Mouse (Mus musculus) limb, embryonic 13.5 days (tissue): ENCODE measurements around the gene Rpl31. TPM values are rescaled to one million over a fixed set of nuclear protein-coding genes. Genes with fewer than 3 reads are reported as not detected.

Source experiments
- ATAC-seq: fragments of 200-750 bp; cut with Nextera tagmentation; 2 replicates; pipeline ENCODE4 v1.8.0; 2017; ENCODE audit warnings: low read depth, moderate number of reproducible peaks, moderate TSS enrichment; ENCODE audit not compliant: low FRiP score
- H3K27ac ChIP-seq: fragments of 300-500 bp; sonication (generic); 2 replicates; pipeline ENCODE4 v1.5.1; 2015; ENCODE audit warnings: inconsistent platforms, mild to moderate bottlenecking, moderate library complexity
- H3K27me3 ChIP-seq: fragments of 300-500 bp; sonication (generic); 2 replicates; pipeline ENCODE4 v1.6.1; 2015; ENCODE audit warnings: mild to moderate bottlenecking, inconsistent platforms
- H3K36me3 ChIP-seq: fragments of 300-500 bp; sonication (generic); 2 replicates; pipeline ENCODE4 v1.6.1; 2015; ENCODE audit warnings: inconsistent platforms, mild to moderate bottlenecking, moderate library complexity
- H3K4me1 ChIP-seq: fragments of 300-500 bp; sonication (generic); 2 replicates; pipeline ENCODE4 v1.6.1; 2015; ENCODE audit warnings: inconsistent platforms
- H3K4me2 ChIP-seq: fragments of 300-500 bp; sonication (generic); replicated peaks from 2 replicates; pipeline ENCODE4 v1.6.1; 2015; ENCODE audit warnings: inconsistent platforms, mild to moderate bottlenecking, moderate library complexity
- H3K4me3 ChIP-seq: fragments of 300-500 bp; sonication (generic); 2 replicates; pipeline ENCODE4 v1.5.1; 2015; ENCODE audit warnings: moderate library complexity, mild to moderate bottlenecking, inconsistent platforms
- H3K9ac ChIP-seq: fragments of 300-500 bp; sonication (generic); 2 replicates; pipeline ENCODE4 v1.6.1; 2015; ENCODE audit warnings: mild to moderate bottlenecking, inconsistent platforms
- H3K9me3 ChIP-seq: fragments of 300-500 bp; sonication (generic); 2 replicates; pipeline ENCODE4 v1.6.1; 2016; ENCODE audit warnings: inconsistent platforms
- WGBS: fragments of 180-500 bp; shearing (Covaris S2); methylation state at CpG from one replicate; pipeline ENCODE4 v1.1.7; 2015; 5-methylcytosine and 5-hydroxymethylcytosine counted together
- polyA plus RNA-seq: library from polyadenylated mRNA; unstranded; fragments of >200 nt; fragmentation: Nextera tagmentation; extraction: Ambion mirVana; gene quantifications from 2 replicates; pipeline ENCODE4 v1.2.1, GENCODE M21; 2015

Rpl31 gene
- polyA plus RNA-seq, 1 experiment from 2014 or later: 514 TPM

DNA sequence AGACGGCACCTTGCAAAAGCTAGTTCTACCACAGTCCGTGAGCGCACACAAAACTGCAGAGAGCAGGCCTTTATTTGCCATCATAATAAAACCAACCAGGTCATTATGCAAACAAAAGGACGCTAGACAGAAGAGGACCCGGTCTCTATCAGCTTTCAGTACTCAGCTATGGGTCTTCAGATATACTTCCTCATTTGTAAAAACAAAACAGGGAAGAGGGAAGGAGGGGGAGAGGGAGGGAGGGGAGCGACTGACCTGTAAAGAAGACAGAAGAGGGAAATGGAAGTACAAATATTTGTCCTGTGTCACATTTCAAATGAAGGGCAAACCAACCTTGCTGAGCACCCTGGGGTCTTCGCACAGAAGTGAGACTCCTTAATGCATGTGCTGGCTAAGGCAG lies 41.0 kb downstream of the Rpl31 start:
- 0 out of 2 replicates have a peak, but pooled peaks cover 3% of the 10 kb centered on the region for H3K4me1 ChIP-seq
- ATAC-seq: no peak
- no peaks in the 10 kb centered on the region for H3K27me3 ChIP-seq
- H3K4me3 ChIP-seq: no peak overlapping the region
- H3K4me2 ChIP-seq: no peak overlapping the region
- H3K9me3 ChIP-seq: no peaks in the 10 kb centered on the region
- H3K9ac ChIP-seq: no peak overlapping the region
- 79% methylated on average over 7 of the region's 7 CpGs for WGBS
- no peak overlapping the region for H3K27ac ChIP-seq
- no peaks in the 10 kb centered on the region for H3K36me3 ChIP-seq

DNA sequence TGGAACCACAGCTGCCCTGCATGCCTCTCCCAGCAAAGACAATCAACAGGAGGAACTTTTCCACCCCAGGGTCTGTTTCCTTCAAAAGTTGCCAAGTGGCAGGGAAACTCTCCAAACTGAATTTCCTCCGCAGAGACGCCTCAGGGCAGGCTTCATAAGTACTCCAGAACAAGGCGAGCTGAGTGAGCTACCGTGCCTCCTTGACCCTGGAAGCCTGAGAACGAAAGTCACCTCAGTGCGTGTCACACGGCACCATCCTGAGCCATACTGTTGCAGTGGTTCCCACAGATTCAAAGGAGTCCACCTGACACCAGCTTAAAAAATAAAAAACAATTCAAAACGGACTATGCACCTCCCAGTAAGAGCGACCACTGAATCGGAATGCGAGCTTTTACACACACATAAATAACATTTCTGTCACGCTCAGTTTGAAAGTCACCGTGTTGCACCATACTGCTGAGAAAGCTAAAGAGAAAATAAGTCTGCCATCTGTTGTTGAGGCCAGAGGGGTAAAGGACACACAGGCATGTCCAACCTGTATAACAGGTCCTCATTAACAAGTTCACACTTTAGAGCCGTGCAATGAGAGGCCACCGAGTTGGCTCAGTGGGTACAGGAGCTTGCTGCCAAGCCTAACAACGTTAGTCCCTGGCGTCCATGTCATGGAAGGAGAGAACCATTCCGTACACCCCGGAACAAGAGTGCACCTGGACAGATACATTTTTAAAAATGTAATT lies 42.6 kb downstream of the Rpl31 start:
- Histone ChIP-seq H3K4me2 (no peak overlapping the region), H3K9ac (no peak overlapping the region), H3K36me3 (no peaks in the 10 kb centered on the region), H3K27ac (no peak overlapping the region), H3K27me3 (no peaks in the 10 kb centered on the region), H3K4me3 (no peak overlapping the region), H3K9me3 (peaks cover 4% of the 10 kb centered on the region; the same call in 1 of the 2 replicates), H3K4me1 (0 out of 2 replicates have a peak, but pooled peaks cover 3% of the 10 kb centered on the region)
- 65% methylated on average over 19 of the region's 19 CpGs for WGBS
- no peak for ATAC-seq

DNA sequence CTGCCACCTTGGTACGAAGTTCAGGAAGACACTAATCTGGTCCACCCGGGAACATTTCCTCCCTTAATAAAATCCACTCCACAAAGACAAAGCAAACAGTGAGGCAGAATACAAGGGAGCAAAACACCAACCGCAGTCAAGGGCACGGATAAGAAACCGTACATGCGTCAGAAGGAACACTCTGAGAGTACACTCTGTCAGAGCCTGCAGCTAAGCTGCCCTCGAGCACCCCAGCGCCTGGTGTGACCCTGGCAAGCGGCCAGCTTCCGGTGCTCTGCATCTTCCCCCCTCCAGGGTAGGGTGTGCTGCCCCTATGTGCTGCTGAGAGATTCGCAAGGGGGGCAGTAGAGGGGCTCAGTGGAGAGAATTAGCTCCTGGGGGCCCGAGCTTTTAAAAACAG lies 50.2 kb downstream of the Rpl31 start:
- Histone ChIP-seq H3K27me3 (no peaks in the 10 kb centered on the region), H3K9ac (peak overlapping the region; percentile 32; the same call in 1 of the 2 replicates), H3K36me3 (no peaks in the 10 kb centered on the region), H3K4me1 (peaks cover 11% of the 10 kb centered on the region), H3K4me2 (peak overlapping the region; percentile 38), H3K27ac (peak overlapping the region; percentile 16; the same call in 1 of the 2 replicates), H3K9me3 (peaks cover 4% of the 10 kb centered on the region; the same call in 1 of the 2 replicates), H3K4me3 (no peak overlapping the region)
- 10% methylated on average over 12 of the region's 12 CpGs for WGBS
- no peak for ATAC-seq

DNA sequence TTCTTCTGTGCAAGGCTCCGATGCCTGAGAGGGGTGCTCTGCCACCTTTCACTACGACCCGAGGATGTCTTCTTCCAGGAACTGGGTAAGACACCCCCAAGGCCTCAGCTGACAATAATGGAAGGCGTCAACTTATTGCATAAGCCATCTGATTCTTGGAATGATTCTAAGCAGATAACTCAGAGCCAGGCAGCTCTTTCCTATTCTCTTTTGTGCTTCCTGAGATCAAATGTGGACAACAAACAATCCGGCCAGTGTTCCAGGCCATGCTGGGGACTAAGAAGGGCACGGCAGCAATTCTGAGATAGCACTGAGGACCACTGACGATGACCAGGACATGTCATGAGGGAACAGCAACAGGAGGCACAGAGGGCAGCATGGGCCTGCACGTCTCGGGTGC lies 51.2 kb downstream of the Rpl31 start:
- Histone ChIP-seq H3K4me1 (peaks cover 11% of the 10 kb centered on the region), H3K27me3 (no peaks in the 10 kb centered on the region), H3K9ac (no peak overlapping the region), H3K36me3 (no peaks in the 10 kb centered on the region), H3K9me3 (peaks cover 4% of the 10 kb centered on the region; the same call in 1 of the 2 replicates), H3K27ac (0 out of 2 replicates have a peak overlapping the region, but pooled peaks have one; percentile 16), H3K4me3 (no peak overlapping the region), H3K4me2 (no peak overlapping the region)
- 78% methylated on average over 9 of the region's 9 CpGs for WGBS
- ATAC-seq: no peak

DNA sequence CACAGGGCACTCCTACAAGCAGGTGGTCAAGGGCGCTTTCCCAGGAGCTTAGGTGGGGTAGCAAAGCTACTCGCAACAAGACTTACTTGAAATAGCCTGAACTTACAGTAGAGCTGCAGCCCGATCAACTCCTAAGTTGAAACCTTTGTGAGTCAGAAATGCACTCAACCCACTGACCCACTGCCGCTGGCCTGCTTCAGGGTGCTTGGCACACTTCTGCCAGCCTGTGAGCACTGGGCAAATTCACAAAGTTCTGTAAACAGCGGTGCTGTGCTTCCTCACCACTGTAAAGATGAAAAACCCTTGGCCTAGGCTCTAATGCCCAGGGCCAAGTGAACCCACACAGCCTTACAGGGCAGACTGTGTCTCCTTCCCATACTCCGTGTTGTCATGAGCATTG lies 53.3 kb downstream of the Rpl31 start:
- no peak overlapping the region for H3K4me2 ChIP-seq
- 89% methylated on average over 6 of the region's 6 CpGs for WGBS
- H3K27ac ChIP-seq: no peak overlapping the region
- H3K9me3 ChIP-seq: no peaks in the 10 kb centered on the region
- no peak overlapping the region for H3K9ac ChIP-seq
- H3K4me1 ChIP-seq: peaks cover 15% of the 10 kb centered on the region
- no peak overlapping the region for H3K4me3 ChIP-seq
- no peaks in the 10 kb centered on the region for H3K36me3 ChIP-seq
- no peak for ATAC-seq
- no peaks in the 10 kb centered on the region for H3K27me3 ChIP-seq

Other genes starting within 250 kb of the Rpl31 start
- gene Npas2, start 174.1 kb upstream of the Rpl31 start, polyA plus RNA-seq: 0.72 and 0.80 TPM in 2 replicates
- 8.8 and 10.4 TPM in 2 replicates for gene Tbc1d8, start 110.9 kb downstream of the Rpl31 start, polyA plus RNA-seq
- gene Cnot11, start 167.2 kb downstream of the Rpl31 start, polyA plus RNA-seq: 22.9 and 23.2 TPM in 2 replicates
- gene Rnf149, start 209.6 kb downstream of the Rpl31 start, polyA plus RNA-seq: 27.4 and 27.9 TPM in 2 replicates